Mouse (Mus musculus) forebrain, embryonic 11.5 days (tissue): ENCODE data around the gene Epb41l3. TPM values are rescaled to one million over a fixed set of nuclear protein-coding genes. Genes with fewer than 3 reads are reported as not detected.
"Not testable (repeated sequence)": the region's sequence is repeated elsewhere in the genome, so short reads cannot be mapped to it uniquely, and the experiment has no call there.

Source experiments
- ATAC-seq: fragments of 200-750 bp; cut with Nextera tagmentation; replicated peaks from 2 replicates; pipeline ENCODE4 v1.8.0; 2017; ENCODE audit warnings: moderate TSS enrichment; ENCODE audit not compliant: low FRiP score
- DNase-seq: peaks from one replicate; pipeline ENCODE4 v3.0.0-alpha.2; 2017; ENCODE audit warnings: low spot score
- H3K27ac ChIP-seq: fragments of 300-500 bp; sonication (generic); 2 replicates; pipeline ENCODE4 v1.5.1; 2014; ENCODE audit warnings: low read depth, low read length
- H3K27me3 ChIP-seq: fragments of 300-500 bp; sonication (generic); 2 replicates; pipeline ENCODE4 v1.6.1; 2014; ENCODE audit warnings: mild to moderate bottlenecking, low read length, mixed read lengths; ENCODE audit not compliant: control insufficient read depth, insufficient read depth
- H3K36me3 ChIP-seq: fragments of 300-500 bp; sonication (generic); 2 replicates; pipeline ENCODE4 v1.6.1; 2014; ENCODE audit warnings: mild to moderate bottlenecking, low read length, moderate library complexity, mixed read lengths; ENCODE audit not compliant: control insufficient read depth, insufficient read depth
- H3K4me1 ChIP-seq: fragments of 300-500 bp; sonication (generic); replicated peaks from 2 replicates; pipeline ENCODE4 v1.6.1; 2014; ENCODE audit warnings: low read length, mixed read lengths; ENCODE audit not compliant: control insufficient read depth, insufficient read depth
- H3K4me2 ChIP-seq: fragments of 300-500 bp; sonication (generic); 2 replicates; pipeline ENCODE4 v1.6.1; 2014; ENCODE audit warnings: low read depth, mild to moderate bottlenecking, low read length, moderate library complexity, mixed read lengths; ENCODE audit not compliant: severe bottlenecking
- H3K4me3 ChIP-seq: fragments of 300-500 bp; sonication (generic); 2 replicates; pipeline ENCODE4 v1.5.1; 2014; ENCODE audit warnings: low read depth, low read length
- H3K9ac ChIP-seq: fragments of 300-500 bp; sonication (generic); 2 replicates; pipeline ENCODE4 v1.6.1; 2014; ENCODE audit warnings: low read length
- H3K9me3 ChIP-seq: fragments of 300-500 bp; sonication (generic); 2 replicates; pipeline ENCODE4 v1.6.1; 2016; ENCODE audit warnings: low read length, mixed read lengths; ENCODE audit not compliant: control insufficient read depth
- WGBS: fragments of 180-500 bp; shearing (Covaris S2); extraction: QIAGEN DNeasy Blood & Tissue Kit; methylation state at CpG from one replicate; pipeline ENCODE4 v1.1.7; 2014; 5-methylcytosine and 5-hydroxymethylcytosine counted together
- polyA plus RNA-seq: library from polyadenylated mRNA; unstranded; fragments of >200 nt; fragmentation: Nextera tagmentation; extraction: Ambion mirVana; gene quantifications from 2 replicates; pipeline ENCODE4 v1.2.1, GENCODE M21; 2014

The Epb41l3 gene
- polyA plus RNA-seq, 1 experiment from 2014 or later = 78.4 TPM

GRCm38 (mm10) chr17:69122403-69122802 is 46.9 kb downstream of the Epb41l3 start:
- H3K4me2 ChIP-seq = peak overlapping the region; percentile 29; the same call in 1 of the 2 replicates
- not testable (repeated sequence) for H3K9ac ChIP-seq, H3K9me3 ChIP-seq, H3K36me3 ChIP-seq, H3K27me3 ChIP-seq, ATAC-seq, H3K4me3 ChIP-seq, H3K4me1 ChIP-seq, H3K27ac ChIP-seq
- peak; percentile 56 for DNase-seq
- WGBS = 9% methylated on average over 6 of the region's 6 CpGs

GRCm38 (mm10) chr17:69127436-69127835 is 52.0 kb downstream of the Epb41l3 start:
- Histone ChIP-seq H3K27me3 (no peaks in the 10 kb centered on the region), H3K9me3 (no peaks in the 10 kb centered on the region), H3K9ac (no peak overlapping the region), H3K4me2 (no peak overlapping the region), H3K4me1 (no peaks in the 10 kb centered on the region), H3K27ac (no peak overlapping the region), H3K36me3 (no peaks in the 10 kb centered on the region), H3K4me3 (no peak overlapping the region)
- ATAC-seq (no peak), DNase-seq (no peak)
- WGBS = 83% methylated on average over 7 of the region's 7 CpGs

DNA sequence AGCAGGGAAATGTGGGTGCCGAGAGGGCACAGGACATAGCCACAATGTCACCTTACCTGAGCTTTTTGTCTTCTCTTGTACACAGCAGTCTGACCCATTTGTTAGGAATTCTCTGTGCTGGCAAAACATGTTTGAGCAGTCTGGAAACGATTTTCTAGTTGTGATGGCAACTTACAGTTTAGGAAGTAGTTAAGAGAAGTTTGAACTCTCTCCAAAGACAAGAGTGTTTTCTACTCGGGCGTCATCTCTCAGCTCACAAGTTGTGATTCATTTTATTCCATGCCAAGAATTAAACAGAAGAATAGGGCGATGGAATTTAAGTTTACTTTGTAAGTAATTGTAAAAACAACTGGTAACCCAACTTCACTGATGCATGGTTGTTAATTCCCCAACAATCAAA is 52.5 kb downstream of the Epb41l3 start:
- Histone ChIP-seq H3K27ac (no peak overlapping the region), H3K9me3 (no peaks in the 10 kb centered on the region), H3K4me1 (no peaks in the 10 kb centered on the region), H3K9ac (no peak overlapping the region), H3K4me3 (no peak overlapping the region), H3K27me3 (no peaks in the 10 kb centered on the region), H3K4me2 (no peak overlapping the region), H3K36me3 (no peaks in the 10 kb centered on the region)
- ATAC-seq (no peak), DNase-seq (no peak)
- 82% methylated on average over 5 of the region's 5 CpGs for whole genome bisulfite sequencing

GRCm38 (mm10) chr17:69129434-69129833 is 54.0 kb downstream of the Epb41l3 start:
- ATAC-seq = no peak
- 30% methylated on average over 6 of the region's 6 CpGs for WGBS
- Histone ChIP-seq H3K4me3 (no peak overlapping the region), H3K27ac (no peak overlapping the region), H3K4me2 (no peak overlapping the region), H3K4me1 (no peaks in the 10 kb centered on the region), H3K9ac (no peak overlapping the region), H3K36me3 (no peaks in the 10 kb centered on the region), H3K9me3 (no peaks in the 10 kb centered on the region), H3K27me3 (no peaks in the 10 kb centered on the region)
- no peak for DNase-seq

DNA sequence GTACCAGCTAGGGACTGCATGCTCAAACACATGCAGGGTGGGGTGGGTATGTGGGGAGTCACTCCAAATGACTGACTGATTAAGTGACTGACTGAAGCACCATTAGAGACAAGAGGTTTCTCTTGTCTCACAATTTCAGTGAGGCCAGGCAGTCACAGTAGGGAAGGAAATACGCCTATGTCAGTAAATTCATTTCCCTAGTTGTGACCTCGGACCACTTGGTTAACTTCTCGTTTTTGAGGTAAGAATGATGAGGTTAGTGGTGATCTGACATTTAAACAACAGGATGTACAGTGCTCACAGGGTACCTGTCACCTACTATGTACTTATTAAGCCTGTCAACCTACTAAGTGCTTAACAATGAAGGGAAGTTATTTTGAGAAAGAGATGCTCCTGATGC is 67.5 kb downstream of the Epb41l3 start:
- no peak overlapping the region for H3K4me2 ChIP-seq
- H3K4me1 ChIP-seq = no peaks in the 10 kb centered on the region
- no peaks in the 10 kb centered on the region for H3K36me3 ChIP-seq
- no peak overlapping the region for H3K4me3 ChIP-seq
- no peaks in the 10 kb centered on the region for H3K27me3 ChIP-seq
- H3K9ac ChIP-seq = no peak overlapping the region
- no peak for DNase-seq
- WGBS = 82% methylated on average over 3 of the region's 3 CpGs
- no peak for ATAC-seq
- no peaks in the 10 kb centered on the region for H3K9me3 ChIP-seq
- H3K27ac ChIP-seq = no peak overlapping the region

- Histone ChIP-seq H3K4me2 (no peak overlapping the region), H3K9ac (no peak overlapping the region), H3K36me3 (no peaks in the 10 kb centered on the region), H3K27me3 (no peaks in the 10 kb centered on the region), H3K4me1 (no peaks in the 10 kb centered on the region), H3K27ac (no peak overlapping the region), H3K9me3 (no peaks in the 10 kb centered on the region), H3K4me3 (no peak overlapping the region)
- DNase-seq (no peak), ATAC-seq (no peak)
Observed at GRCm38 (mm10) chr17:69150826-69151225, 75.3 kb downstream of the Epb41l3 start.

- WGBS = 25% methylated on average over 3 of the region's 3 CpGs
- DNase-seq (no peak), ATAC-seq (no peak)
- Histone ChIP-seq H3K4me3 (no peak overlapping the region), H3K9ac (no peak overlapping the region), H3K9me3 (no peaks in the 10 kb centered on the region), H3K36me3 (no peaks in the 10 kb centered on the region), H3K4me1 (no peaks in the 10 kb centered on the region), H3K27me3 (no peaks in the 10 kb centered on the region), H3K27ac (no peak overlapping the region), H3K4me2 (no peak overlapping the region)
Observed at GRCm38 (mm10) chr17:69151281-69151680, 75.8 kb downstream of the Epb41l3 start.

DNA sequence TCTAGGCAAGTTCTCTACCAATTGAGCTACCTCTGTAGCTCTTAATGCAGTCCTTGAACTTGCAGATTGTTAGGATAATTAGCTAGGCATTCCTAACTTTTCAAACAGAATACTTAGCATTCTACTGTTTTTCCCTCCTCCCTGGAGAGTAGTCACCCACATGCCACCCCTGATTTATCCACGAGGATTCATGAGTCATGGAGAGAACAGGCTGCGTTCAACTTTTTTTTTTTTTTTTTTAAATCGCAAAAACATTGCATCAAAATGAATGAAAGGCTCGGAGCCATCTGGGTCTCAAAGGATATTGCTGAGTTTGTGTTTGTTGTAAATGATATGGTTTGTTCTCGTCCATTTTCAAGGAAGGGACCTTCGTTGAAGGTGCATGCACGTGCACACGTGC is 79.6 kb downstream of the Epb41l3 start:
- Histone ChIP-seq H3K4me2 (no peak overlapping the region), H3K36me3 (no peaks in the 10 kb centered on the region), H3K9ac (no peak overlapping the region), H3K4me1 (no peaks in the 10 kb centered on the region), H3K9me3 (no peaks in the 10 kb centered on the region), H3K4me3 (no peak overlapping the region), H3K27ac (no peak overlapping the region), H3K27me3 (no peaks in the 10 kb centered on the region)
- WGBS = 83% methylated on average over 8 of the region's 8 CpGs
- ATAC-seq = no peak
- no peak for DNase-seq

DNA sequence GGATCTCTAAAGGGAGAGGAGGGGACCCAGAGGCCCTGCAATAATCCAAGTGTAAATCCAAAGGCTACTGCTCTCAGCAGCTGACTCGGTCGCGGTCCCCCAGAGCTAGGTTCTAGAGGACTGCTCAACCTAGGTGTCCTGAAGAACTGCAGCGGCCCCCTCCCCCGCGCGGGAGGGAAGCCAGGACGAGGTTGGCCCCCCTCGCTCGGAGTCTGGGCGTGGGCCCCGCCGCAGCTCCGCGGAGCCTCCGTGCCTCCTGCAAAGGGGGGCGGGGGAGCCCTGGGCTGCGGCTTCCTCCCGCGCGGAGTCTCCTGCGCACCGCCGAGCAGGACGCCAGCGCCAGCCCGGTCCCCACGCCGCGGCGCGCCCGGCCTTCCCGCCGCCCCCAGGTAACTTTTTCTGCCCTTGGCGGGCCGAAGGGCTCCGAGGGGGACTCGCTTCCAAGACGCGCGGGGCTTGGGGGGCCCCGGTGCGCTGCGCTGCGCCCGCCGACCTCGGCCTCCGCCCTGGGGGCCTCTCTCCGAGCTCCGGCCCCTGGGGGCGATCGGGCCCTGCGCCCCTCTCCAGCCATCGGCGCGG is 81.1 kb downstream of the Epb41l3 start:
- Histone ChIP-seq H3K4me2 (peak overlapping the region; percentile 80), H3K9me3 (no peaks in the 10 kb centered on the region), H3K27ac (peak overlapping the region; percentile 31; the same call in 1 of the 2 replicates), H3K4me1 (no peaks in the 10 kb centered on the region), H3K36me3 (no peaks in the 10 kb centered on the region), H3K4me3 (peak overlapping the region; percentile 88), H3K27me3 (no peaks in the 10 kb centered on the region), H3K9ac (peak overlapping the region; percentile 90)
- under 1% methylated on average over 46 of the region's 58 CpGs for WGBS
- ATAC-seq (peak; percentile 88), DNase-seq (peak; percentile 86)
